Mouse (Mus musculus): ENCODE measurements around the gene Vps72.
"Not testable (repeated sequence)": the region's sequence is repeated elsewhere in the genome, so short reads cannot be mapped to it uniquely, and the experiment has no call there.

Vps72 gene

DNA sequence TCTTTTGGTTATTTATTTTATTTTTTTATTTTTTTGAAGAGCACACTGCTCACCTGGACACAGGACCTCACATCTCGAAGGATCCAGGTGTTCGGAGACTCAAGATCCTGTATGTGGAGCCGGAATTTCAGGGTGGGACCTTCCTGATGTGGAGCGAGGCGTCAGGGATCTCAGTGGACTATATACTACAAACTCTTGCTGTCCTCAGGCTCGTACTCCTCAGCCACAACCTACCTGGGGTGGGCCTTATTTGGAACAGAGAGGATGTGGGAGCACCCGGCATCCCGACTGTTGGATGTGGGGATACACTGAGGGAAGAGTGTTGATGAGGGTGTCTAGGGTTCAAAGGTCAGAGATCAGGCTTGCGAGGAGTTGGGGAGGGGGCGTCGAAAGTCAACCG, 23.3 kb downstream of the Vps72 start:
- DNase-seq = not testable (repeated sequence)

GRCm38 (mm10) chr3:95135023-95135422, 24.2 kb downstream of the Vps72 start:
- peak; percentile 32 for DNase-seq

- no peak for DNase-seq
Measured at GRCm38 (mm10) chr3:95135433-95136052, 24.7 kb downstream of the Vps72 start.

DNA sequence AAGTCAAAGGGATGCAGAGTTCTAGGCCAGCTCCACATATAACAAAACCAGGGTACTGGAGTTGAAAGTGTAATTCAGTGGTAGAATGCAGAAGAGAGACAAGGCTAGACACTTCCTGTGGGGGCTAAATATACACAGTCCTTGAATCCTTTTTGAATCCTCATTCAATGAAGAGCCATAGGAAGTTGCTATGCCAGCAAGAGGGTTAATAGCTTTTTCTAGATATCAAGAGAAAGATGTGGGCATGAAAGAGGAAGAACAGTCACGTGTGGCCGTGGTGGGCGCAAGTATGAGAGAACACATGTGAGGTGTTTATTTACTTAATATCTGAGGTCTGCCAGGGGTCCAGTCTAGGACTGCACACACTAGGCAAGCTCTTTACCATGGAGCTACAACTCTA, 25.5 kb downstream of the Vps72 start:
- DNase-seq = no peak

- no peak for DNase-seq
Measured at GRCm38 (mm10) chr3:95139586-95140288, 28.9 kb downstream of the Vps72 start.

DNA sequence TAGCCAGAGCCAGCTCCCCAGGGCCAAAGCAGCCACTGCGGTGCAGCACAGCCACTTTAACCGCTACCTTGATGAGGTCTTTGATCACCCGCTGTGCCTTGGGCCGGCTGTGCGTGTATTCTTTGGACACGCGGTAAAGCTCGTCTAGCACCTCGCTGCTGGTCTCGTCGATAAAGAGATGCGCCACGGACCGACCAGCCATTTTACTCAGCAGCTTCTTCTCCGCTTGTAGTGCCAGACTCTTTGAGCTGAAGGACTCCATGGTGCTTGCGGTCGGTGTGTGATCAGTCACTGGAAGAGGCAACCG, 29.4 kb downstream of the Vps72 start:
- no peak for DNase-seq

- no peak for DNase-seq
Measured at GRCm38 (mm10) chr3:95140795-95141194, 30.0 kb downstream of the Vps72 start.

- DNase-seq = no peak
Measured at GRCm38 (mm10) chr3:95141474-95141873, 30.7 kb downstream of the Vps72 start.

DNA sequence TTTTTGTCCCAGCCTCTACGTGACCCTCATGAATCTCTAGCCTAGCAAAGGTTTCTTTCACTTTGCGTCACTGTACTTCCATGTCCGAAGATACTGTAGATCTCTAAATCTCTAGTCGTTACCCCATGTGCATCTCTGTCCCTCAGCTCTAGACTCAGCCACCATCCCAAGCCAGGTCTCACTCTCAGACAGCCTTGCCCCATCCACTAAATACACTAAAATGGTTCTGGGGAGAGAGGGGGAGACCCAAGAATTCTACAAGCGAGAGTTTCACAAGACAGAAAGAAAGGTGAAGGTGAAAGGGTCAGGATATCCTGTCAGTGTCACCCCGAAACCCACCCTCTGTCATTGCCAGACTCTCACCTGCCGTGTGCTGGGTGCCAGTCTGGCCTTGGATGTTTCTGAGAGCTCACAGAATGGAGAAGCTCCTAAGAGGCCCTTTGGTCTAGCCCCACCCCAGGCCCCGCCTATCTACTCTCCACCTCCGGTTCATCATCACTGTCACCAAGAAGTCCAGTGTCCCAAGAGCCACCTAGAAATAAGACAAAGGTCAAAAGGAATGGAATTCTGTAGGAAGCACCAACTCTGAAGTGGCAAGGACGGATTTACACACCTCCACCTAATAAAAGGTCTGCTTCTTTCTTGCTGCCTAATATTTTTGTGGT, 31.3 kb downstream of the Vps72 start, which contains the start of gene Tnfaip8l2:
Gene Tnfaip8l2, minus strand, starts transcription at position 409 of the 665 bp plus-strand sequence.
- no peak for DNase-seq

DNA sequence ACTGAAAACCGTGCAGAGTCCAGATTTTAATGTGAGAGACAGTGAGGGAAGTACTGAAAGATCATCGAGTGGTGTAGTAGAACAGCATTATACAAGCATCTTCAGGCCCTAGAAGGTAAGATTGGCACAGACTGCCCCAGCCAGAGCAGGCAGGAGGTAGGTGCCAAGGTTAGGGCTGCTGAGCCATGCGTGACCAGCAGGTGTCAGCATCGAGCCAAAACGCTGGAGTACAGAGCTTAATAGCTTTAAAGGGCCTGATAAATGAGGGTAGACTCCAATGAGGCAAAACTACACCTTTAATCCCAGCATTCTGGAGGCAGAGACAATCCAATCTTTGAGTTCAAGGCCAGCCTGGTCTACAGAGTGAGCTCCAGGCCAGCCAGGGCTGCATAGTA, 31.8 kb downstream of the Vps72 start:
- DNase-seq = peak; percentile 80

- peak; percentile 26 for DNase-seq
Measured at GRCm38 (mm10) chr3:95147924-95148323, 37.1 kb downstream of the Vps72 start.

- no peak for DNase-seq
Measured at GRCm38 (mm10) chr3:95153874-95154273, 43.1 kb downstream of the Vps72 start.

DNA sequence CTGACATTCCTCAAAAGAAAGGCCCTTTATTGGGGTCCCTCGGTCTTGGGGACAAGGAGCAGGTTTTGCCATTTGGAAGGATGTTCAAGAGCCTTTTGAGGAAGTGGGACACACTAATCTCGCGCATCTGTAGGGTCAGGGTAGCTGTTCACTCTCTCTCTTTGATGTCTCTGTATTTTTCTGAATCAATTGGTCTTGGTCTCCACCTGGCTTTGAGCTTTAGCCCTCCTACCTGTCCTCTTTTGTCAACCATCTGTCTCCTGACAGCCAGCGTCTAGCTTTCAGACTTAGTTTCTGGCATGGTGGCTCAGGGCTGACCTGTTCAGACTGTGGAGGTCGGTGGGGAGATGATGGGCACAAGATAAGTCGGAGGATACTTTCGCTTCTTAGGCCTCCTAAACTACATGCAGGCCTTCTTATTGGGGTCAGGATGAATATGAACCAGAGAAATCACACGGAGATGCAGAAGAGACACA, 48.7 kb downstream of the Vps72 start:
- DNase-seq = no peak

GRCm38 (mm10) chr3:95159987-95160963, 49.5 kb downstream of the Vps72 start, which contains the start of gene Sema6c:
TSS of gene Sema6c (plus strand) at chr3:95160457.
- DNase-seq = peak; percentile 95

GRCm38 (mm10) chr3:95161041-95161551, 50.3 kb downstream of the Vps72 start:
- DNase-seq = peak; percentile 50

- DNase-seq = peak; percentile 20
Measured at GRCm38 (mm10) chr3:95161618-95162344, 51.0 kb downstream of the Vps72 start.

- DNase-seq = no peak
Measured at GRCm38 (mm10) chr3:95162345-95162628, 51.5 kb downstream of the Vps72 start.

DNA sequence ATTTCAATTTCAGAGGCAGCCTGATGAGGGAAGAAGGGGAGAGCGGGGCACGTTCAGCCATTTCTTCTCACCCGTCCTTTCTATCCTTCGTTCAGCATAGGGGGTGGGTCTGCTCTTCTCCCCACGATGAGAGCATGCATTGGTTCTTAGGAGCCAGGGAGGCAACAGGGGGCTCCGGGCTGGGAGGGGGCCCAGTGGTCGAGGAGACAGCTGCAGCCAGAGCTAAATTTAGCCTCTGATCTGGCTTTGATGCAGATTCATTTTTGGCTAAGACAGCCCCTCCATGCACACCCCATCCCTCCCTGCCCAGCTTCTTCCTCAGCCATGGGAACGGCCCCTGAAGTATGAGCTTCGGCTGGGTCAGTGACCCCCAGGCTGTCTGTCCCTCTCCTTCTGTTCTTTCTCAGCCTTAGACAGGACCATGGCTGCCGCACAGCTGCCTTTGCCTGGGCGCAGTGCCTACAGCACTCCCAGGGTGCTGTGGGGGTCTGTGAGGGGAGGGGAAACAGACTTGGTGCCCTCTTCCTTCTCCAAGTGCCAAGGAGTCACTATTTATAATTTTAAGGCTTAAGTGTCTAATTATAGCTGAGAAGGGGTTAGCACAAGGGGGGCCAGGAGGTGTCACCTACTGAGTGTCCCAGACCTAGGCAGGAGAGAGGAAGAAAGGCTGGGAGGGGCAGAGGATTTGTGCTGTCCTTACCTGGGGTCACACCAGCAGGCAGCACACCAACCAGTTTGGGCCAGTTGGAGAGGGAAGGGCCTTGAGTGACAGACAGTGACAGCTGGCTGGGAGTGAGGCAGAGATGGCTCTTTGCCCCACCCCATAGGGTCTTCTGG, 52.8 kb downstream of the Vps72 start:
- DNase-seq = no peak

GRCm38 (mm10) chr3:95164256-95164550, 53.4 kb downstream of the Vps72 start:
- DNase-seq = no peak

DNA sequence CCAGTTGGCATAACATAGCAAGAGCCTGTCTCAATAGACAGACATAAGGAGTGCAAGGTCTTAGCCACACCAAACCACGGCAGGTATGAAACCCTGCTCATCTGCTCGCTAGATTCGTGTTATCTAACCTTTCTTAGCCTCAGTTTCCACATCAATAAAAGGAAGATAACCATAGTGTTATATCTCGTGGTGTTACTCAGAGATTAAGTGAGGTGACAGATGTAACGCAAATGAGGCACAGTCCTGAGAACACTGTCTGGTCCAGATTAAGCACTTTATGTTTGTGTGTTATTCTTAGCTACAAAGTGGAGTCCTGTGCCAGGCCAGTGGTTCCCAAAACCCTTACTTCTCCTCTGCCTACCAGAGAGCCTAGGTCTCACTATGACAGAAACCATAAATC, 54.0 kb downstream of the Vps72 start:
- no peak for DNase-seq

- DNase-seq = no peak
Measured at GRCm38 (mm10) chr3:95169996-95170395, 59.2 kb downstream of the Vps72 start.

All from embryo, embryonic 11 days (tissue).